Mouse (Mus musculus) embryonic fibroblast, embryonic 13.5 days (primary cell): ENCODE measurements around the gene Lrrc55. TPM values are rescaled to one million over a fixed set of nuclear protein-coding genes. Genes with fewer than 3 reads are reported as not detected.

ENCODE experiments used
- H3K27ac ChIP-seq: 2 replicates; pipeline ENCODE4 v1.5.1; 2012; ENCODE audit warnings: low read length, control low read depth, inconsistent platforms; ENCODE audit not compliant: insufficient read depth
- H3K4me1 ChIP-seq: 2 replicates; pipeline ENCODE4 v1.6.1; 2011; ENCODE audit warnings: low read length; ENCODE audit not compliant: control insufficient read depth, insufficient read depth
- H3K4me3 ChIP-seq: 2 replicates; pipeline ENCODE4 v1.5.1; 2011; ENCODE audit warnings: mild to moderate bottlenecking, control low read depth, low read length; ENCODE audit not compliant: insufficient read depth
- CTCF ChIP-seq: IDR thresholded peaks from 2 replicates; pipeline ENCODE4 v1.5.1; 2011; ENCODE audit warnings: mild to moderate bottlenecking, control low read depth, low read length, moderate library complexity, borderline replicate concordance; ENCODE audit not compliant: insufficient read depth
- POLR2A ChIP-seq: IDR thresholded peaks from 2 replicates; pipeline ENCODE4 v1.6.1; 2011; ENCODE audit warnings: low read depth, mild to moderate bottlenecking, control low read depth, low read length, moderate library complexity
- polyA plus RNA-seq: library from polyadenylated mRNA; stranded (reverse); fragments of >200 nt; gene quantifications from 2 replicates; pipeline ENCODE4 v1.2.4, GENCODE M21; 2011; ENCODE audit warnings: low read depth; ENCODE audit not compliant: missing spikeins, insufficient read length

Lrrc55 gene
- polyA plus RNA-seq, 1 experiment: not detected

DNA sequence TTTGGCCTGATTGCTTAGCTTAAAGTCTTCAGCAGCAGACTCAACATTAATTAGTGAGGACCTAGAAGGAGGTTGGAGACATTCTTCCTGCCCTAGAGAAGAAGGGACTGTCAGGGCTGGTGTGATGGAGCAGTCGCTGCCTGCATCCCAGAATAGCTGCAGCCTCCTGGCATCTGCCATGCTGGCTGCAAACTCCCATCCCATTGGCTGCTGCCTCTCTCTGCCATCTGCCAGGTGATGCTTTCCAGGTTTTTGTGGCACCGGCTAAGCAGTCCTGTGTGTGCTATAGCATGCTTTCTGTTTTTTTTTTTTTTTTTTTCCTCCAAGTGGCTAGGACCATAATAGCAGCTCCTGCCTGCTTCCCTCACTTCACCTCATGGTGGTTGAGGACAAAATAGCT, 16.7 kb upstream of the Lrrc55 start:
- no peak for TF ChIP-seq CTCF
- no peak for TF ChIP-seq POLR2A
- Histone ChIP-seq H3K4me3 (no peak overlapping the region), H3K4me1 (no peaks in the 10 kb centered on the region), H3K27ac (no peak overlapping the region)

DNA sequence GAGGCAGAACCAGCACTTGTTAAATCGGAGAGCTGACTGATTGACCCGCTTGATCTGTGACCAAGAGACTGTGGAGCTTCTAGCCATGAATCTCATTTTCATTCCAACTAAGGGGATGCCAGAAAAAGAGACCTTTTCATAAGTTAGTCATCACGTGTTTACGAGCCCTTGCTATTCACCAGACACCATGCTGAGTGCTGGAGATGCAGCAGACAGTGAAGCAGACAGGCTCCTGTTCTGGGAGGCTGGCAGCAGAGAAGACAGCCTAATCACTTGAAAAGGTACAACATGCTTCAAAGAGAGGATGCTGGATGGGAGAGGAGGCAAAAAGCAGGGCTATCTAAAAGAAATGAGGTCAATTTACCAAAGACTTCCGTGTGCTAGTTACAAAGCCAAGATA, 12.3 kb upstream of the Lrrc55 start:
- Histone ChIP-seq H3K4me3 (no peak overlapping the region), H3K27ac (no peak overlapping the region), H3K4me1 (no peaks in the 10 kb centered on the region)
- no peak for TF ChIP-seq POLR2A
- no peak for TF ChIP-seq CTCF

DNA sequence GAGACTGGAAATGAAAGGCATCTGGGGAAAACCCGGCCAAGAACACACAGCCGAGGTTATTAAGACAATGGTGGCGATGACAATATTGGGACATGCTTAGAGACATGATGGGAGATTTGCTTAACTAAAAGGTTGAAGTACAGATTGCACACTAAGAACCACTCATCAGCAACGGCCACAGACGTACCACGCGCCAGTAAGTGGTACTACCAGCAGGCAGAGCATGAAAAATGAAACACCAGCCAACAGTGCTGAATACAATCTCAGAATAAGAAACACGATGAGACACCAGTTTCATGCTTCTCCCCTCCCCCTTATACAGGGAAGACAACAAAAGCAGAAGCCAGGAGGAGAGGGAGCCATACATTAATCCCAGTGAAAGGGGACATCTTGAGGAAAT, 8.2 kb upstream of the Lrrc55 start:
- no peak overlapping the region for H3K27ac ChIP-seq

DNA sequence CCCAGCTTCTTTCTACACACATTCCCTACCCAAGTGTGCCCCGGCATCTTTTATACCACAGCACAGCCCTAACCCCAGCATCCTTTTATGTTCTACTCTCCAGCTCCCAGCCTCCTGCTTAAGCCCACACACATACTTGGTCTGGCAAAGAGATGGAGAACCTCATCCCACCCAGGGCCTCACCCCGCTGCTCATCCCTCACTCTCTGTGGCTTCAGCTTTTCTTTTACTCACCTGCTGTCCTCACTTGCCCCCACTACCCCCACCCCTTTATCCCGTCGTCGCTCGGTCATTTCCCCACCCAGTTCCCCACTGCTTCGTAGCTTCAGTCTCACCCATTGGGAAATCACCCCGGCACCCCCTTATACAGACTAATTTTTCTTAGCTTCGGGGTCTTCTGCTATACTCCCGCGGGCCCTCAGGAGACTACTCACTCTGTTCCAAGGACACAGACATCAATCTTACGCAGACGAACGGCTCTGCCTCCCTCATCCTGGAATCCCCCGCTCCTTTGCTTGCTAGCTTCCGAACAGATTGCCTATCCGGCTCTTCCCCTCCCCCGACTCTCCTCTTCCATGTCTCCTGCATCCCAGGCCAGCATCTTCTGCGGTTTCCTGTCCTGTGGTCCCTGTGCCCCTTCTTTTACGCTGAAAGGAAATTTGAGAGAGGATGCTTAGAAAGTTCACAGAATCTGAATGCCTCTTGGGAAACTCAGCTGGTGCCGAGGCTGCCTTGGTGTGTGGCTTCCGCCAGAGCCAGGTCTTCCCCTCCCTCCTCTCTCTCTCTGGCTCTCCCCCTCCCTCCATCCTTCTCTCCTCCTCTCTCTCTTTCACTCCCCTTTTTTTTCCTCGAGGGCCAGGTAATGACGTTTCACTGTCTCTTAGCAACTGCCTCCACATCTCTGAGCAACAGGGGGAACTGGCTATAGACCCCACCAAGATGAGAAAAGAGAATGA, 1.3 kb upstream of the Lrrc55 start:
- TF ChIP-seq POLR2A: no peak
- no peak for TF ChIP-seq CTCF
- Histone ChIP-seq H3K4me1 (no peaks in the 10 kb centered on the region), H3K4me3 (0 out of 2 replicates have a peak overlapping the region, but pooled peaks have one; percentile 1), H3K27ac (no peak overlapping the region)

More for the DNA sequence above, 8.2 kb upstream of the Lrrc55 start:
- TF ChIP-seq POLR2A: no peak
- no peak for TF ChIP-seq CTCF
- H3K4me1 ChIP-seq: no peaks in the 10 kb centered on the region
- H3K4me3 ChIP-seq: no peak overlapping the region

DNA sequence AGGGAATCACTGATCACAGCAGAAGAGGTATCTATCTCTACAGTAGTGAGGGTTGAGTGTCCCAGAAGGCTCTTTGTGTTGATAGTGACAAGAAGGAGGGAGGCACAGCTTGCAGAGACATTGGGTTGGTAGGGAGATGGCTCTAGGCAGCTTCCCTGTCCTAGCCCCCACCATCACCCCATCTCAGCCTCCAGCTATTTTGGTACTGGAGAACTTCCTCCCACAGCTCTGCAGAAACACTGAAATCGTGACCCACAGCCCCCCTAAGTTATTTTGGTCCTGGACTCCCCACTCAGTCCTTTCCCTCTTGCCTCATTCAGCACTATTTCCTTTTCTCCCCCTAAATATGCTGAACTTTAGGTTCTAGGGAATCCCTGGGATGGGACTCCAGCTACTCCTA, 2.4 kb downstream of the Lrrc55 start:
- no peak for TF ChIP-seq CTCF
- Histone ChIP-seq H3K4me3 (no peak overlapping the region), H3K4me1 (no peaks in the 10 kb centered on the region), H3K27ac (no peak overlapping the region)

DNA sequence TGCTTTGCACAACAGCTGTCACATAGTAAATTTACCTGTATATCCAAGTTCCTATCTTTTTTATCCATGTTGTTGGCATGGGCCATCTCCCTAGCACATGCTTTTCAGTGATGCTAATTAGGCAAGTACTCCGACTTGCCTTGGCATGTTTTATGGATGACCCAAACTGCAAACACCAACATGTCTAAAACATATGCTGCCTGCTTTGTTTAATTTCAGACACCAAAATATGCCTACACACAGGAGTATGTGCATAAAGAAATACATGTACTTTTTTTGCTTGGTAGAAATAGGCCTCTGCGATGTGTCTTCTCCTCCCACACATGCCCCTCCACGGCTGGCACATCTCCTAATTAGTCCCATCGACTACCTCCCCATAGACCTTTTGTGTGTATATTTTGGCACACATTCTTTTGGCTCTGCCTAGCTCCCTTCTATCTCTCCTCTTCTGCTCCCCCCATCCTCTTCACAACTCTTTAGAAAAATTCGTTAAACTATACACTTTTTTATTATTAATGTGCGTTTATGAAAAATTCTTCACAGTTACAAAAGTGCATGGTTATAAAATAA, 9.3 kb downstream of the Lrrc55 start:
- no peaks in the 10 kb centered on the region for H3K4me1 ChIP-seq
- H3K4me3 ChIP-seq: no peak overlapping the region
- TF ChIP-seq CTCF (no peak), POLR2A (no peak)
- H3K27ac ChIP-seq: no peak overlapping the region

DNA sequence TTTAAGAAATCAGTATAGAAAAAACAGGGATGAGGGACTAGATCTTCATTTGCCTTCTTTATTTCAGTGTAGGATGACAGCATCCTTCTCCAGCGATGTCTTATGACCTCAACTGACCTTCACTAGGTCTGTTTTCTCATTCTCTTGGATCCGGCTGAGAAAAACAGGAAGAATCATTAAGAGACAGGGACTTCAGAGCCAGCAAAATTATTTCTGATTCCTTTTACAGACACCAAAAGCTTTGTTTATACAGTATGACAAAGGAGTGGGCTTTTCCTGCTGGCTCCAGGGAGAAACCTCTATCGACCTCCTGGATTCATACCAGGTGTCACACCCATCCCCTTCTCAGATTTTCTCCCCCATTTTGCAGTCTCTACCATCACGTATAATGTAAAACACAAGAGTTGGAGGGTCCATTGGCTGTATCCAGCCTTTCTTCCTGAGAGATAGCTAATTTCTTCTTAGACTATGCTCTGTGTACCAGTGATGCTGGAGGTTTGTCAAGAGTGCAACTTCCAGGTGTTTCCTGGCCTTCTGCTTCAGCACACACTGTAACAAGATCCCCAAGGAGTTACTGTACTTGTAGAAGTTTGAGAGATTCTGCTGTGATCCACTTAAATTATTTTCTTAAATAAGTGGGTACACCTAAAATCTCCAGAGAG, 18.7 kb downstream of the Lrrc55 start:
- H3K27ac ChIP-seq: no peak overlapping the region
- TF ChIP-seq POLR2A (no peak), CTCF (no peak)
- H3K4me1 ChIP-seq: no peaks in the 10 kb centered on the region
- no peak overlapping the region for H3K4me3 ChIP-seq

DNA sequence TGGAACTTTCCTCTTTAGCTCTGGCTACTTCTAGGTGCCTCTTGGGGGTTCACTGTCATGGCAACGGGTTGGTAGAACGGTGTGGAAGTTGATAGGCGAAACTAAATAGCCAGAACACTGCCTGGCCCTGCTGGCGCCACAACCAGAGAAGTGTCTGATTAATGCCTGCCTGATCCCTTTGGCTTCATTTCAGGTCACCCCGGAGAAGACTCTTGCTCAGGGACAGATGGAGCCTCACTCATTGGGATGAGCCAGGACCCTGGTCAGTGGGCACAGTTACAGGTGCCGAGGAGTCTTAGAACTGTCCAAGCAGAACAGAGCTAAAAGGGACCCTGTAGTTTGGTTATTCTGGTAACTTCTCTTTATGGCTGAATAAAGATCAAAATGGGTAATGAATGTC, 23.5 kb downstream of the Lrrc55 start:
- Histone ChIP-seq H3K27ac (no peak overlapping the region), H3K4me3 (no peak overlapping the region), H3K4me1 (no peaks in the 10 kb centered on the region)
- TF ChIP-seq POLR2A (no peak), CTCF (no peak)

DNA sequence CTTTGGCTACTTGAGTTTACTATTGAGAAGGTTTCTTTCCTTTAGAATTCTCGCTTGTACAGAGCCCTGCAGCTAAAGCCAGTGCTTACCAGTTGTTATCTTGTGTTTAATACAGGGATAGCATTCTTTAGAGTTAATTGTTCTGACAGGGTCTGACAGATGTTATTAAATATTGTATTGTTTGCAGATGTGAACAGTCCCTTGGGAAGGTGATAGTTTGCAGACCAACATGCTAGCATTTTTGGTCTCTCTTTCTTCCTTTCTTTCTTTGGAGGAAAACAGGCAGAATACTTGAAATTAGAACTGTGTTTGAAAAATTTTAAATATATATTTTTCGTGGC, 24.3 kb downstream of the Lrrc55 start:
- H3K27ac ChIP-seq: no peak overlapping the region
- no peak for TF ChIP-seq CTCF
- no peaks in the 10 kb centered on the region for H3K4me1 ChIP-seq
- H3K4me3 ChIP-seq: no peak overlapping the region
